Mouse (Mus musculus) lung, embryonic 16.5 days (tissue): ENCODE results near the gene Rbpj. TPM values are rescaled to one million over a fixed set of nuclear protein-coding genes. Genes with fewer than 3 reads are reported as not detected.

Source experiments
- ATAC-seq: fragments of 200-750 bp; cut with Nextera tagmentation; 2 replicates; pipeline ENCODE4 v1.8.0; 2017; ENCODE audit warnings: low read depth, mild to moderate bottlenecking, moderate library complexity
- H3K27ac ChIP-seq: fragments of 300-500 bp; sonication (generic); 2 replicates; pipeline ENCODE4 v1.5.1; 2014; ENCODE audit warnings: mild to moderate bottlenecking, control low read depth, low read length
- H3K27me3 ChIP-seq: fragments of 300-500 bp; sonication (generic); 2 replicates; pipeline ENCODE4 v1.6.1; 2014; ENCODE audit warnings: low read depth, low read length, mixed read lengths; ENCODE audit not compliant: control insufficient read depth, insufficient read depth
- H3K36me3 ChIP-seq: fragments of 300-500 bp; sonication (generic); 2 replicates; pipeline ENCODE4 v1.6.1; 2014; ENCODE audit warnings: low read length; ENCODE audit not compliant: control insufficient read depth, insufficient read depth
- H3K4me1 ChIP-seq: fragments of 300-500 bp; sonication (generic); replicated peaks from 2 replicates; pipeline ENCODE4 v1.6.1; 2014; ENCODE audit warnings: low read length, mixed read lengths; ENCODE audit not compliant: control insufficient read depth, insufficient read depth
- H3K4me2 ChIP-seq: fragments of 300-500 bp; sonication (generic); 2 replicates; pipeline ENCODE4 v1.6.1; 2014; ENCODE audit warnings: low read depth, low read length, control low read depth
- H3K4me3 ChIP-seq: fragments of 300-500 bp; sonication (generic); 2 replicates; pipeline ENCODE4 v1.5.1; 2014; ENCODE audit warnings: mild to moderate bottlenecking, low read length, control low read depth
- H3K9ac ChIP-seq: fragments of 300-500 bp; sonication (generic); 2 replicates; pipeline ENCODE4 v1.6.1; 2014; ENCODE audit warnings: low read length, control low read depth
- H3K9me3 ChIP-seq: fragments of 300-500 bp; sonication (generic); 2 replicates; pipeline ENCODE4 v1.6.1; 2016; ENCODE audit warnings: low read length; ENCODE audit not compliant: control insufficient read depth
- WGBS: fragments of 180-500 bp; shearing (Covaris S2); extraction: QIAGEN DNeasy Blood & Tissue Kit; methylation state at CpG from one replicate; pipeline ENCODE4 v1.1.7; 2014; 5-methylcytosine and 5-hydroxymethylcytosine counted together
- polyA plus RNA-seq: library from polyadenylated mRNA; unstranded; fragments of >200 nt; fragmentation: Nextera tagmentation; extraction: Ambion mirVana; gene quantifications from 2 replicates; pipeline ENCODE4 v1.2.1, GENCODE M21; 2015

The Rbpj gene
- polyA plus RNA-seq, 1 experiment from 2014 or later = 42.4 TPM

- Histone ChIP-seq H3K36me3 (no peaks in the 10 kb centered on the region), H3K9ac (no peak overlapping the region), H3K4me1 (peaks cover 24% of the 10 kb centered on the region), H3K4me2 (no peak overlapping the region), H3K27ac (0 out of 2 replicates have a peak overlapping the region, but pooled peaks have one; percentile 2), H3K27me3 (no peaks in the 10 kb centered on the region), H3K4me3 (no peak overlapping the region), H3K9me3 (no peaks in the 10 kb centered on the region)
- WGBS = 59% methylated on average over 1 of the region's 1 CpGs
- ATAC-seq = peak; percentile 77
Measured at GRCm38 (mm10) chr5:53529846-53530245, 63.9 kb downstream of the Rbpj start.

- WGBS = 52% methylated on average over 12 of the region's 12 CpGs
- H3K4me1 ChIP-seq = peaks cover 16% of the 10 kb centered on the region
- no peaks in the 10 kb centered on the region for H3K36me3 ChIP-seq
- H3K9me3 ChIP-seq = no peaks in the 10 kb centered on the region
- no peak overlapping the region for H3K4me3 ChIP-seq
- no peaks in the 10 kb centered on the region for H3K27me3 ChIP-seq
- peak overlapping the region; percentile 26 for H3K27ac ChIP-seq
- no peak overlapping the region for H3K9ac ChIP-seq
- peak; percentile 68 for ATAC-seq
- no peak overlapping the region for H3K4me2 ChIP-seq
Measured at GRCm38 (mm10) chr5:53535096-53535495, 69.1 kb downstream of the Rbpj start.

- 51% methylated on average over 12 of the region's 12 CpGs for WGBS
- H3K27ac ChIP-seq = peak overlapping the region; percentile 35; the same call in 1 of the 2 replicates
Measured at GRCm38 (mm10) chr5:53536635-53537554, 70.9 kb downstream of the Rbpj start.

GRCm38 (mm10) chr5:53539860-53540633, 74.1 kb downstream of the Rbpj start:
- H3K4me1 ChIP-seq = peaks cover 12% of the 10 kb centered on the region
- no peak overlapping the region for H3K9ac ChIP-seq
- H3K4me2 ChIP-seq = no peak overlapping the region
- no peaks in the 10 kb centered on the region for H3K9me3 ChIP-seq
- no peak overlapping the region for H3K4me3 ChIP-seq
- WGBS = 68% methylated on average over 18 of the region's 18 CpGs
- H3K27ac ChIP-seq = no peak overlapping the region
- H3K27me3 ChIP-seq = no peaks in the 10 kb centered on the region
- no peaks in the 10 kb centered on the region for H3K36me3 ChIP-seq
- no peak for ATAC-seq

More at GRCm38 (mm10) chr5:53536635-53537554, 70.9 kb downstream of the Rbpj start:
- no peak overlapping the region for H3K9ac ChIP-seq
- H3K27me3 ChIP-seq = no peaks in the 10 kb centered on the region
- no peaks in the 10 kb centered on the region for H3K36me3 ChIP-seq
- H3K4me2 ChIP-seq = no peak overlapping the region
- peak; percentile 73 for ATAC-seq
- H3K4me1 ChIP-seq = peaks cover 12% of the 10 kb centered on the region
- no peaks in the 10 kb centered on the region for H3K9me3 ChIP-seq
- H3K4me3 ChIP-seq = no peak overlapping the region

- H3K4me1 ChIP-seq = peaks cover 6% of the 10 kb centered on the region; the same call in 1 of the 2 replicates
- H3K4me3 ChIP-seq = no peak overlapping the region
- H3K27ac ChIP-seq = no peak overlapping the region
- H3K9me3 ChIP-seq = no peaks in the 10 kb centered on the region
- no peak overlapping the region for H3K4me2 ChIP-seq
- 11% methylated on average over 1 of the region's 1 CpGs for WGBS
- no peaks in the 10 kb centered on the region for H3K36me3 ChIP-seq
- no peak for ATAC-seq
- H3K9ac ChIP-seq = no peak overlapping the region
- no peaks in the 10 kb centered on the region for H3K27me3 ChIP-seq
Measured at GRCm38 (mm10) chr5:53542073-53542472, 76.1 kb downstream of the Rbpj start.

- Histone ChIP-seq H3K9me3 (no peaks in the 10 kb centered on the region), H3K27me3 (no peaks in the 10 kb centered on the region), H3K4me3 (no peak overlapping the region), H3K36me3 (no peaks in the 10 kb centered on the region), H3K4me2 (no peak overlapping the region), H3K27ac (no peak overlapping the region), H3K4me1 (0 out of 2 replicates have a peak, but pooled peaks cover 3% of the 10 kb centered on the region), H3K9ac (no peak overlapping the region)
- ATAC-seq = no peak
- 79% methylated on average over 4 of the region's 4 CpGs for WGBS
Measured at GRCm38 (mm10) chr5:53543399-53543798, 77.4 kb downstream of the Rbpj start.

- H3K9ac ChIP-seq = no peak overlapping the region
- H3K4me1 ChIP-seq = 0 out of 2 replicates have a peak, but pooled peaks cover 3% of the 10 kb centered on the region
- H3K4me3 ChIP-seq = no peak overlapping the region
- H3K27ac ChIP-seq = no peak overlapping the region
- H3K36me3 ChIP-seq = no peaks in the 10 kb centered on the region
- 75% methylated on average over 4 of the region's 4 CpGs for WGBS
- no peaks in the 10 kb centered on the region for H3K27me3 ChIP-seq
- no peaks in the 10 kb centered on the region for H3K9me3 ChIP-seq
- no peak overlapping the region for H3K4me2 ChIP-seq
- no peak for ATAC-seq
Measured at GRCm38 (mm10) chr5:53543945-53544344, 78.0 kb downstream of the Rbpj start.

- no peak overlapping the region for H3K4me3 ChIP-seq
- no peak overlapping the region for H3K4me2 ChIP-seq
- H3K36me3 ChIP-seq = no peaks in the 10 kb centered on the region
- no peaks in the 10 kb centered on the region for H3K27me3 ChIP-seq
- ATAC-seq = no peak
- H3K9me3 ChIP-seq = no peaks in the 10 kb centered on the region
- H3K27ac ChIP-seq = no peak overlapping the region
- H3K9ac ChIP-seq = no peak overlapping the region
- 81% methylated on average over 6 of the region's 6 CpGs for WGBS
- 0 out of 2 replicates have a peak, but pooled peaks cover 3% of the 10 kb centered on the region for H3K4me1 ChIP-seq
Measured at GRCm38 (mm10) chr5:53546440-53546839, 80.5 kb downstream of the Rbpj start.

- peak overlapping the region; percentile 27; the same call in 1 of the 2 replicates for H3K9ac ChIP-seq
- H3K4me2 ChIP-seq = no peak overlapping the region
- ATAC-seq = peak; percentile 48; the same call in 1 of the 2 replicates
- H3K27ac ChIP-seq = peak overlapping the region; percentile 54; the same call in 1 of the 2 replicates
- 20% methylated on average over 9 of the region's 9 CpGs for WGBS
- H3K4me1 ChIP-seq = 0 out of 2 replicates have a peak, but pooled peaks cover 1% of the 10 kb centered on the region
- H3K9me3 ChIP-seq = no peaks in the 10 kb centered on the region
- no peaks in the 10 kb centered on the region for H3K27me3 ChIP-seq
- no peaks in the 10 kb centered on the region for H3K36me3 ChIP-seq
- no peak overlapping the region for H3K4me3 ChIP-seq
Measured at GRCm38 (mm10) chr5:53546979-53547472, 81.1 kb downstream of the Rbpj start.
